Mouse (Mus musculus) c-Kit-negative CD71-positive TER-119-positive erythroid progenitor cells, embryonic 14.5 days (primary cell): ENCODE data around the gene Tmed10.

ENCODE experiments used
- DNase-seq: peaks from one replicate; pipeline ENCODE4 v3.0.0-alpha.2; 2013; ENCODE audit warnings: low read depth, low spot score

The Tmed10 gene

GRCm38 (mm10) chr12:85330153-85330552 is 44.5 kb downstream of the Tmed10 start:
- no peak for DNase-seq

DNA sequence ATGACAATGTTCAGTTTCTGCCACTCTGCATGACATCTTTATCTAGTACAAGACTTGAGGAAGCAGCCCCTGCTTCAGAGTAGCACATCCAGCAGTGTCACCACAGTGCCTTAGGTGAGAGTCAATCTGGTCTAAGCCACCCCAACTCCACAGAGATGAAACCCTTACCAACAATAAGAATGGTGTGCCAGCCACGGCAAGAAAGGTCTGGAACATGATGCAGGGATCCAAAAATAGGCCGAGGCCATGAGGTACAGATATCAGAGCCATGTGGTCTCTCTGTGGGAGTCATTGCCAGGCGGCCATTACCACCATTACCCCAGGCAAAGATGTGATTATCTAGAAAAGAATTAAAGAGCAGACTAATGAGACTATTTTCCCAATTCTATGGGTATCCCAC is 66.0 kb downstream of the Tmed10 start:
- no peak for DNase-seq

- DNase-seq, result peak; percentile 69
These were observed 69.3 kb downstream of the Tmed10 start for GRCm38 (mm10) chr12:85305247-85305892.

DNA sequence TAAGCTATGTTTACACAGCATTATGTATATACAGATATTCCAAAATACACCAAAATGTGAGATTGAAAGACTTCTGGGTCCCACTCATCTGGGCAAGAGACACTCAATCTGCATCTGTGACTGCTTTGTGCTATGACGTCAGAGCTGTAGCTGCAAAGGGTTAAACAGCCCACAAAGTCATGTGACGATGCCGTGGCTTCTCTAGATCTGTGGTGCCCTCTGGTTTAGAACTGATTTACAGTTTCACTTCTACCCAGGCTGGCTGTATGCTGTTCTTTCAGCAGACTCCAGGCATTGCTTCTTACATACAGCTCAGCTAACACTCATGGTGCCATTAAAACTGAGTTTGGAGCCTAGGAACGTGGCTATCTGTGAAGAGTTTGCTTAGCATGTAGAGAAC is 69.9 kb downstream of the Tmed10 start:
- no peak for DNase-seq

DNA sequence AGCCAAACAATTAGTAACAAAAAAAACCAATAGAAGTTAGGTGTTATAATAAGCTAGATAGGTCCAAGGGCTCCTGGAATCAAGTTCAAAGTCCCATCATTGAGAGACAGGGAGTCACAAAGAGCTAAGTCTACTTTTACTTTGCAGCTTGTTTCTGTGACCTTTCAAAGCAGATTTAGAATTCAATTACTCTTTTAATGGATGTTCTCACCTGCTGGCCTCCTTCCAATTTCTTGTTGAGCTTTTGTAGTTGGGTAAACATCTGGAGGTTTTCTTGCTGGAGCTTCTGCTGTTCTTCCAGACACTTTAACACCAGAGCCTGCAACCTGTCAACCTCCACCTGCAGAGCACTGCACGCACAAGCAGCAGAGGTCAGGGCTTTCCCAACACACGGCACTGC is 71.4 kb downstream of the Tmed10 start:
- DNase-seq, result no peak

- no peak for DNase-seq
These were observed 75.8 kb downstream of the Tmed10 start for GRCm38 (mm10) chr12:85298835-85299180.

DNA sequence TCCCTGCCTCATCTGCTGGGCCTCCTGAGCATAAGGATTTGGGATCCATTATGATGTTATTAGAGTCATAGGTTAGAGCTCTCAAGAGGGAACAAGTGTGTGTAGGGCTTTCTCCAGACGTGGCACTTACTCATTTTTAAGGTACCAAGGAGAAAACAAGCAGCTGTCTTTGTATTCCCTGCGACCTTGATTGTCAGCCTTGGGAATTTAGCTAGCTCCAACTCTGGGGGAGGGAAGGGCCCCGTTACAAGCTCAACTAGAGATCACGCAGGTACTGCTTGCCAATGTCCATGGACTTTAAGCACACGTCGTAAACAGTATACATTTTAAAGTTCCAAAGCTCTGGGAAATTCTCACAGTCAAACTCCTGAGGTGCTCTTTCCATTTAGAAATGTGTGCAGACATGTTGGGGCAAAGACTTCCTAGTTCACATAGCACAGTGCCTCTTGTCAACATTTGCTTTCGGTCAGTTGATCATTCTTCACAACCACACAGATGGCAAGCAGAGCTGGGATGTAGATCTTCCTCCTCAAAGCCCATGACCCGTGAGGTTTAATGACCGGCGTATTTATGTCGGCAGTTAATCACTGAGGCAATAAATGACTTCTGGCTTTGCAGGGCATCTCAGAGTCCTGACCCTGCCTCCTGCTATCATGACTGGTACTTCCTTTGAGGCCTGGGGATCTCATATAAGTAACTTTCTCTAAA is 76.4 kb downstream of the Tmed10 start:
- no peak for DNase-seq

GRCm38 (mm10) chr12:85297345-85297997 is 77.2 kb downstream of the Tmed10 start:
- no peak for DNase-seq

- no peak for DNase-seq
These were observed 77.7 kb downstream of the Tmed10 start for GRCm38 (mm10) chr12:85296915-85297314.

GRCm38 (mm10) chr12:85295506-85295905 is 79.1 kb downstream of the Tmed10 start:
- no peak for DNase-seq

DNA sequence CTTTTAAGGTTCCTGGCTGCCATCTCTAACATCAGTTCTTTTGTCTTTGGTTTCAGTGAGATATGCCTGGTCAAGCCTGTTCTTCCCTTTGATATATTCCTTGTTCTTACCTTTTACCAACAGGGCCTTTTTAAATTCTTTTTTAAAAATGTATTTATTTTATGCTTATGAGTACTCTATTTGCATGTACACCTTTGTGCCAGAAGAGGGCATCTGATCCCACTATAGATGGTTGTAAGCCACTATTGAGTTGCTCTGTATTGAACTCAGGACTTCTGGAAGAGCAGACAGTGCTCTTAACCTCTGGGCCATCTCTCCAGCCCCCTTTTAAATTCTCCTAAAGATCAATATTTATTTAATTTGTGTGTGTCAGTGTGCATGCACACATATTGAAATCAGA is 81.7 kb downstream of the Tmed10 start:
- DNase-seq, result no peak

DNA sequence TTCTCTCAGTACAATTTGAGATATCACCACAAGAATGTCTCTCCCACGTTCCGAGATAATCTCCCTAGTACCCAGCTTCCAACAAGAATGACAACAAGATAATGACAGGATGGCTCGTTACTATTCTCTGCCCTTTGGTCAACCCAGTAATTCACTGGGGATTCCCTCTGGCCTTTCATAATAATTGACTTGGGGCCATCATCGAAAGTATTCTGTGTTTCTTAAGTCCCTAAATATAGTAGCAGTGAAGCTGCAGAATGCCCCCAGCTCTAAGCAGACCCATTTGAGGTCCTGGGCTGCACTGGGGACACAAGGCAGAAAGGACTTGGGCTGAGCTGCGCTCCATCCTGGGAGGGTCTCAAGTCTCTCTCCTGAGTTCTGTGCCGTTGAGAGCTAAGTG is 82.4 kb downstream of the Tmed10 start:
- no peak for DNase-seq

DNA sequence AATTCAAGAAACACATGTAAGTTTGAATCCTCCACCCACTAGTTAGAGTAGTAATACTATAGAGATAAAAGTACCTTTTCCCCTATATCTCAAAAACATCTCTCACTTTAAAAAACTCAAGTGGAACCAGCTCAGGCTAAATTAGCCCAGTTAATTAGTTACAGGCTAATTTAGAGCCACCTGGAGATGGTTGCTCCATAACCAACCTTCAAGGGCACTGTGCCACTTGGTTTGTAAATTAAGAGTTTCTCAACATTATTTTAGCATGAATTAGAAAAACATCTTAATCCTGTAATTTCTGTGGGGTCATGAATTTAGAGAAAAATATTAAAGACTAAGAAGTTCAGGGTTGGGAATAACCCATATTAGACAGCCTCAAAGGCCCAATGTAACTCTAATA is 83.1 kb downstream of the Tmed10 start:
- no peak for DNase-seq

GRCm38 (mm10) chr12:85290633-85291032 is 84.0 kb downstream of the Tmed10 start:
- DNase-seq, result no peak
